Mouse (Mus musculus) bone marrow macrophage, adult 2 months (primary cell): Measurements from ENCODE around the gene Kif22. TPM values are rescaled to one million over a fixed set of nuclear protein-coding genes. Genes with fewer than 3 reads are reported as not detected.

Source experiments
- H3K27ac ChIP-seq: 2 replicates; pipeline ENCODE4 v1.5.1; 2012; ENCODE audit warnings: low read depth, low read length; ENCODE audit not compliant: insufficient read depth
- H3K4me1 ChIP-seq: 2 replicates; pipeline ENCODE4 v1.6.1; 2012; ENCODE audit warnings: low read length; ENCODE audit not compliant: control insufficient read depth, insufficient read depth
- H3K4me3 ChIP-seq: 2 replicates; pipeline ENCODE4 v1.5.1; 2012; ENCODE audit warnings: mild to moderate bottlenecking, low read length, moderate library complexity; ENCODE audit not compliant: insufficient read depth
- CTCF ChIP-seq: IDR thresholded peaks from 2 replicates; pipeline ENCODE4 v1.5.1; 2012; ENCODE audit warnings: low read depth, mild to moderate bottlenecking, low read length, moderate library complexity
- POLR2A ChIP-seq: IDR thresholded peaks from 2 replicates; pipeline ENCODE4 v1.6.1; 2012; ENCODE audit warnings: mild to moderate bottlenecking, low read depth, low read length, borderline replicate concordance
- polyA plus RNA-seq: library from polyadenylated mRNA; stranded (reverse); fragments of >200 nt; gene quantifications from 2 replicates; pipeline ENCODE4 v1.2.4, GENCODE M21; 2012; ENCODE audit not compliant: missing spikeins, insufficient read depth, insufficient read length

Gene Kif22
- polyA plus RNA-seq, 1 experiment = 40.8 TPM

DNA sequence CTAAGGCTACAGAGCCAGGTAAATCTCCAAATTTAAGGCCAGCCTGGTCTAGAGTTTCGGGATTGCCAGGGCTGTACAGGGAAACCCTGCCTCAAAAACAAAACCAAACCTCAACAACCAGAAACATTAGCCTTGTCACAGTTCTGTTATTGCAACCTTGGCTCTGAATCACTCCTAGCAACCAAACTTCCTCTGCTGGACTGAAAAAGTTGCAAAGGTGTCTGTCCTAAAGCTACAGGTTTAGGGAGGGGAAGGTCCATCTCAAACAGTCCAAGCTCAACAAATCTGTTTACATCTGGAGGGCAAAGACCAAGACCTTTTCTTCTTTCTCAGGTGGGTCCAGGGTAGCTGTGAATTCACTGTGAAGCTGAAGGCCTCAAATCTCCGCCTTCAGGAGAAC lies 31.2 kb downstream of the Kif22 start:
- TF ChIP-seq CTCF (no peak), POLR2A (no peak)
- Histone ChIP-seq H3K27ac (peak overlapping the region; percentile 13; the same call in 1 of the 2 replicates), H3K4me1 (peaks cover 69% of the 10 kb centered on the region), H3K4me3 (no peak overlapping the region)

DNA sequence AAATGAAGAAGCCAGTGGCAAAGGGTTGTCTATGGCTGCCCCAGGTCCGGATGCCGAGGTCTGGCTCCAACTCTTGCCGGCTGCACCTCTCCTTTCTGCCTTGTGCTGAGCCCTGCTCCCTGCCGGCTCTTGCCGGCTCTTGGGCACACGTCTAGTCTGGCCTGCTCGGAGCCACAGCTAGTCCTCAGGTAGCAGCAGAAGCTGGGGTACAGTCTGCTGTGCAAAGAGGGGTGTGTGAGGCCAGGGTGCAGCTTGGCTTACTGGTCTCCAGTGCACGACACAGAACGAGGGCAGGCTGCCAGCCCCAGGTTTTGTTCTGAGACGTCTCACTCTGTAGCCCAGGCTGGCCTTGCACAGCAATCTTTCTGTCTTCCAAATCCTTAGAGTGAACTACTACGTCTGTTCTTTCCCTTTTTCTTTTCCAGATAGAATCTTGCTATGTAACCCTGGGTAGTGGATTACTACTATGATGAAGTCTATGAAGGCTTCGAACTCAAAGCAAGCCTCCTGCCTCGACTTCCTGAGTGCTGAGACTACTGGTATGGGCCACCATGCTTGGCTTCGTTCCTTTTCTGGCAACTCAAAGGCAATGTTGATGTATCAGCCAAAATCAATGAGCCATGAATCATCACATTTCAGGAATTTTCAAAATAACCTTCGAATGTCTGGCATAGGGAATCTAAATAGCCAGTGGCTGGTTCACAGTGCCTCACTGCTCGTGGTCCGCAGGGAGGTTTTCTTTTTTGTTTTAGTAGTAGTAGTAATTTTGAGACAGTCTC lies 32.8 kb downstream of the Kif22 start:
- no peak overlapping the region for H3K4me3 ChIP-seq

DNA sequence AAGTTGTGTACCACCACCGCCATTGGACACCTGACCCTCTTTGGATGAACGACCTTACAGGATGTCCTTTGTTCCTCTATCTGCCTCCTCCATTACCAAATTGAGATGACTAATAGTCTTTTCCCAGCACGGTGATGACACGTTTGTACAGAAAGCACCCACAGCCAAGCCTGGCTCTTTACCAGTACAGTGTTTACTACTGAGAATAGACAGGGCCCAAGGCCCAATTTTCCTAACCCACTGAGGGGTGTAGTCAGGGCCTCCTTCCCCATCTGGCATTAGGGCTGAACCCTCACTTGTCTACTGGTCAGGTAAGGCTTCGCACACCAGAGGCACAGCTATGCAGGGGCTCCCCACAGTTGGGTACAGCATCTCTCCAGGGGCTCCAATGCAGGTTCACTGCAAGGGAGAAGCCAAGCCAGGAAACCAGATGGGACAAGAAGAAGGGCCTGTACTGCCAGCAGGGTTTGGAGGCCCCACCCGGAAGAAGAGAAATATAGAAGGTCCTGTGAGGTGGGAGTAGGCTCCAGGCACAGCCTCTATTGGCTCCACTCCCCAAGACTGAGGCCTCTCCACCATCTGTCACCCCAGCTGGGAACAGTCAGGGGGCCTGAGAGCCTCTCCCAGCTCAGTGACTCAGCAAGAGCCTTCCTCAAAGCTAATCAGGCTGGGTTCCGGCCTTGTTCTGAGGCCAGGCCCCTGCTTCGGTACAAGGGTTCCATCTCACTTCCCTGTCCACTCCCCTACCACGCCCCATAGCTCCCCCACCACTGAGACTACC lies 33.8 kb downstream of the Kif22 start:
- no peak for TF ChIP-seq CTCF
- TF ChIP-seq POLR2A = no peak
- Histone ChIP-seq H3K4me3 (peak overlapping the region; percentile 18; the same call in 1 of the 2 replicates), H3K27ac (peak overlapping the region; percentile 91), H3K4me1 (peaks cover 59% of the 10 kb centered on the region)

More for the DNA sequence above, 32.8 kb downstream of the Kif22 start:
- TF ChIP-seq CTCF = no peak
- TF ChIP-seq POLR2A = no peak
- Histone ChIP-seq H3K27ac (peak overlapping the region; percentile 91), H3K4me1 (peaks cover 60% of the 10 kb centered on the region)

DNA sequence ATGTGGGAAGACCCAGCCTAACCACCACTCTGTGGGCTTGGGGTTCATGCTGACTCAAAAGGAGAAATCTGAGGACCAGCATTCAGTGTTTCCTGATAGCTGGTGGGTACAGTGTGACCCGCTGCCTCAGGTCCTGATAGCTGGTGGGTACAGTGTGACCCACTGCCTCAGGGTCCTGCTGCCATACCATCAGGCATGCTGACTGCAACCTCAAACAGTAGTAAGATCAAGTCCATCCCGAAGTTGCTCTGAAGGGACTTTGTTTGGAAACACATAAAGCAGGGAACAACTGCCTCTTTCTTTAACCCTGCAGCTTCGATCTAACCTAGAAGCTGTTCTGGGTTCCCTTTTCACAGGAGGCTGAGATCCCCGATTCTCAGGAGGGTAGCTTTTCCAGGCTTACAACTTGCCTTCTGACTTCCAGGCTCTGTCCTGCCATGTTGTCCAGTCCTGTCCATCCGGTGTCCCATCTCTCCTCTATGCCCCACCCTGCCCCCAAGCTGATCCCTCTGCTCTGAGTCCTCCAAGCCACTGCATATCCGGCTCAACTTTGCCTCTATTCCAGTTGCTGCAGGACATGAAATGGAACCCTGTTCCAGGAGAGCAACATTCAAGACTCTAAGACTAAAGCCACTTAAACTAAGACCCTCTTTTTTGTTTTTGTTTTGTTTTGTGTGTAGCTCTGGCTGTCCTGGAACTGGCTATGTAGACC lies 34.8 kb downstream of the Kif22 start:
- Histone ChIP-seq H3K4me3 (no peak overlapping the region), H3K4me1 (peaks cover 57% of the 10 kb centered on the region), H3K27ac (peak overlapping the region; percentile 91)
- TF ChIP-seq POLR2A = no peak
- TF ChIP-seq CTCF = no peak

DNA sequence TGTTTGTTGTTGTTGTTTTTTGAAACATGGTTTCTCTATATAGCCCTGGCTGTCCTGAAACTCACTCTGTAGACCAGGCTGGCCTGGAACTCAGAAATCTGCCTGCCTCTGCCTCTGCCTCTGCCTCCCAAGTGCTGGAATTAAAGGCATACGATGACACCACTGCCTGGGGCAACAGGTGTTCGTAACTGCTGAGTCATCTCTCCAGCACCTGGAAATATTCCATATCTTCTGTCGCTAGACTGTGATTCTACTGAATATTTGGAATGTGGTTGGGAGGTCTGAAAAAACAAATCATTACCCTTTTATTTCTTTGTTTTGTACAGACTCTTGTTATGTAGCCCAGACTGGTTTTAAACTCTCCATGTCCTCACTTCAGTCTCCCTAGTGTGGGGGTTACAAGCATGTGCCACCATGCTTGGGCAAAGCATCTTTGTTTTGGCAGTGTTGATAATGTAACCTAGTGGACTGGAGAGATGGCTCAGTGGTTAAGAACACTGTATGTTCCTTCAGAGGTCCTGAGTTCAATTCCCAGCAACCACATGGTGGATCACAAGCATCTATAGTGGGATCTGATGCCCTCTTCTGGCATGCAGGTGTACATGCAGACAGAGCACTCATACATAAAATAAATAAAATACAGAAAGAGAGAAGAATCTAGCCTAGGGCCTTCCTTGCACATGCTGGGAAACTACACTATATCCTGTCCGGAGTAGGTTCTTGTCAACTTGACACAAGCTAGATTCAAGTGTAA lies 38.0 kb downstream of the Kif22 start:
- H3K27ac ChIP-seq = no peak overlapping the region
- H3K4me1 ChIP-seq = peaks cover 26% of the 10 kb centered on the region
- TF ChIP-seq POLR2A = no peak
- TF ChIP-seq CTCF = no peak
- H3K4me3 ChIP-seq = no peak overlapping the region

DNA sequence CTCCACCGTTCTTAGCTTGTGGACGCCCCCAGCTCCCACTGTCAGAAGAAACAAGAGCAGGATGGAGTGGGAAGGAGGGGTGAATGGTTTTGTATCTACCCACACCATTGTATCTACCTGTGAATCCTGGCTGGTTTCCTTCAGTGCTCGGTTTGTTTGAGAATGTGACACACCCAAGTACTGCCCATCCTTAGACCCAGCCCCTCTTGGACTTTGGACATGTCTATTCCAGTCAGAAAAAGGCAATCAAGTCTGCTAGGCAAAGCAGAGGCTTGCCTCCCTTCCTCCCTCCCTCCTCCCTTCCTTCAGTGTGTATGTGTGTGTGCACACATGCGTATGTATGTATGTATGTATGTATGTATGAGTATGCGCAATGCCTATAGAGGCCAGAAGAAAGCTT lies 38.7 kb downstream of the Kif22 start:
- no peak overlapping the region for H3K4me3 ChIP-seq

DNA sequence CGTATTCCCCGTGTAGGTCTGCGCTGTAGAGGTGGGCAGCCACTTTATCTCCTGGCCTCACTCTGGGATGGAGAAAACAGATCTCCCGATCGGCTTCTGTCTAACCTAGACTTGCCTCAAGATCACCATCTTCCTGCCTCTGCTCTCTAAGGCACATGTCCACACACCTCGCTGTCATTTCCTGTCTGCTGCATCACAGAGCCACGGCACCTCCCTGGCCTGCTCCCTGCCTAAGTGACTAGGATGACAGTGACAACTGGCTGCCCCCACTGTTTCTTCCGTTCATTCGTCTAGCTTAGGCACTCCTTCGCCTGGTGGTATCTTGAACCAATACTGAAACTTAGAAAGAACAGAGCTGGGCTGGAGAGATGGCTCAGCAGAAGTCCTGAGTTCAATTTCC lies 42.7 kb downstream of the Kif22 start:
- Histone ChIP-seq H3K27ac (no peak overlapping the region), H3K4me3 (no peak overlapping the region), H3K4me1 (peaks cover 7% of the 10 kb centered on the region)
- TF ChIP-seq CTCF = no peak

More for the DNA sequence above, 38.7 kb downstream of the Kif22 start:
- H3K4me1 ChIP-seq = peaks cover 22% of the 10 kb centered on the region
- H3K27ac ChIP-seq = no peak overlapping the region
- no peak for TF ChIP-seq CTCF
- no peak for TF ChIP-seq POLR2A

DNA sequence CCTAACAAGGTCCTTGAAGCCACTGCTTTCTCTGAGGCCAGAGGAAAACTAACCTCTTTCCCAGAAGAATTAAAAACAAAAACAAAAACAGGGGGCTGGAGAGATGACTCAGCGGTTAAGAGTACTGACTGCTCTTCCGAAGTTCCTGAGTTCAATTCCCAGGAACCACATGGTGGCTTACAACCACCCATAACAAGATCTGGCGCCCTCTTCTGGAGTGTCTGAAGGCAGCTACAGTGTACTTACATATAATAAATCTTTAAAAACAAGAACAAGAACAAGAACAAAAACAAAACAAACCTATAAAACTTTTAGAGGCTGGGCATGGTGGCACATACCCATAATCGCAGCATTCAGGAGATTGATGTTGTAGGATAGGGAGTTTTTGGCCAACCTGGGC lies 45.8 kb downstream of the Kif22 start:
- Histone ChIP-seq H3K4me3 (no peak overlapping the region), H3K27ac (no peak overlapping the region)
- TF ChIP-seq CTCF (no peak), POLR2A (no peak)

DNA sequence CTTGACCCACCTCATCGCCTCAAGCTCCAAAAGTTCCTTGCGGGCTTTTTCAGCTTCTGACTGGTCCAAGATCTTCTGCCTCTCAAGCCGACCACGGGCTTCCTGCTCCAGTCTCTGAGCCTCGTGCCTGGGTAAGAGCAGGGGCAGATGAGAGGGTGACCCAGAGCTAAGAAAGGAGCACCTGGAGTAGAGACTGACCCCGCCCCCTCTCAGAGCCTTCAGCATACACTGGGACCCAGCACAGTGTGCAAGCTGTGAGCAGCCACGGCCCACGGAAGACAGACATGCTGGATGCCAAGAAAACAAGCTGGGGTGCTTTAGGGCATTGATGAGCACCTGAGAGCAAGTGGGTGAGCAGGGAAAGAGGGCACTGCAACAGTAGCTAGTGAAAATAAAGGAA lies 53.5 kb downstream of the Kif22 start:
- TF ChIP-seq POLR2A = no peak
- Histone ChIP-seq H3K4me3 (no peak overlapping the region), H3K4me1 (no peaks in the 10 kb centered on the region), H3K27ac (no peak overlapping the region)

More for the DNA sequence above, 45.8 kb downstream of the Kif22 start:
- H3K4me1 ChIP-seq = no peaks in the 10 kb centered on the region
